Mouse (Mus musculus) forebrain, embryonic 16.5 days (tissue): Measurements from ENCODE around the gene Ocel1. TPM values are rescaled to one million over a fixed set of nuclear protein-coding genes. Genes with fewer than 3 reads are reported as not detected.

Experiments used
- ATAC-seq: fragments of 200-750 bp; cut with Nextera tagmentation; 2 replicates; pipeline ENCODE4 v1.8.0; 2017; ENCODE audit warnings: mild to moderate bottlenecking, moderate library complexity
- H3K27ac ChIP-seq: fragments of 300-500 bp; sonication (generic); 2 replicates; pipeline ENCODE4 v1.5.1; 2014; ENCODE audit warnings: low read length, control low read depth
- H3K27me3 ChIP-seq: fragments of 300-500 bp; sonication (generic); replicated peaks from 2 replicates; pipeline ENCODE4 v1.6.1; 2014; ENCODE audit warnings: low read length; ENCODE audit not compliant: control insufficient read depth, insufficient read depth
- H3K36me3 ChIP-seq: fragments of 300-500 bp; sonication (generic); 2 replicates; pipeline ENCODE4 v1.6.1; 2014; ENCODE audit not compliant: control insufficient read depth, insufficient read depth
- H3K4me1 ChIP-seq: fragments of 300-500 bp; sonication (generic); replicated peaks from 2 replicates; pipeline ENCODE4 v1.6.1; 2014; ENCODE audit warnings: low read length; ENCODE audit not compliant: control insufficient read depth, insufficient read depth
- H3K4me2 ChIP-seq: fragments of 300-500 bp; sonication (generic); 2 replicates; pipeline ENCODE4 v1.6.1; 2014; ENCODE audit warnings: mild to moderate bottlenecking, low read length, control low read depth
- H3K4me3 ChIP-seq: fragments of 300-500 bp; sonication (generic); replicated peaks from 2 replicates; pipeline ENCODE4 v1.5.1; 2014; ENCODE audit warnings: mild to moderate bottlenecking, low read length, control low read depth
- H3K9ac ChIP-seq: fragments of 300-500 bp; sonication (generic); replicated peaks from 2 replicates; pipeline ENCODE4 v1.6.1; 2014; ENCODE audit warnings: low read depth, low read length, control low read depth
- H3K9me3 ChIP-seq: fragments of 300-500 bp; sonication (generic); 2 replicates; pipeline ENCODE4 v1.6.1; 2016; ENCODE audit warnings: low read length; ENCODE audit not compliant: control insufficient read depth
- WGBS: fragments of 180-500 bp; shearing (Covaris S2); extraction: QIAGEN DNeasy Blood & Tissue Kit; methylation state at CpG from one replicate; pipeline ENCODE4 v1.1.7; 2014; 5-methylcytosine and 5-hydroxymethylcytosine counted together
- polyA plus RNA-seq: library from polyadenylated mRNA; unstranded; fragments of >200 nt; fragmentation: Nextera tagmentation; extraction: Ambion mirVana; gene quantifications from 2 replicates; pipeline ENCODE4 v1.2.1, GENCODE M21; 2015

The Ocel1 gene
- polyA plus RNA-seq, 1 experiment from 2014 or later: 7.8 TPM

- Histone ChIP-seq H3K9me3 (no peaks in the 10 kb centered on the region), H3K9ac (peak overlapping the region; percentile 52), H3K27ac (no peak overlapping the region), H3K4me2 (peak overlapping the region; percentile 90), H3K4me3 (peak overlapping the region; percentile 52), H3K4me1 (peaks cover 14% of the 10 kb centered on the region), H3K36me3 (no peaks in the 10 kb centered on the region), H3K27me3 (no peaks in the 10 kb centered on the region)
- under 1% methylated on average over 55 of the region's 55 CpGs for WGBS
- ATAC-seq: peak; percentile 72
These were observed 35.3 kb downstream of the Ocel1 start for GRCm38 (mm10) chr8:71406099-71407015.

DNA sequence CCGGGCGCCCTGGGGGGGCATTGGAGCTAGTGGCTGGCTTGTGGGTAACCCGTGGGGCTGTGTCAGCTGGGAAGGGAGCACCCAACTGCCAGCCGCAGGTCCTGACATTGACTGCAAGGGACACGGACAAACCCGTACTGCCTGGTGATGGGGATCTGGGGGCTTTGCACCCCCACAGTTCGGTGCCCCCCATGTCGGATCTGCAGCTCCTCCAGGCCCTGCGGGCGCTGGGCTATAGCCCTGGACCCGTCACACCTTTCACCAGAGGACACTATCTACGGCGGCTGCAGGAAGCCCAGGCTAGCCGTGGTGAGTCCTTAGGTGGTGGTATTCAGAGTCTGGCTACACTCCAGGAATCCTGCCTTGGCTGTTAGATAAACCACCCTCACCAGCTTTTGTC, 36.3 kb downstream of the Ocel1 start:
- ATAC-seq: no peak
- Histone ChIP-seq H3K4me2 (no peak overlapping the region), H3K36me3 (no peaks in the 10 kb centered on the region), H3K27ac (no peak overlapping the region), H3K9me3 (no peaks in the 10 kb centered on the region), H3K27me3 (no peaks in the 10 kb centered on the region), H3K9ac (no peak overlapping the region), H3K4me3 (no peak overlapping the region), H3K4me1 (peaks cover 14% of the 10 kb centered on the region)
- 88% methylated on average over 14 of the region's 14 CpGs for WGBS

DNA sequence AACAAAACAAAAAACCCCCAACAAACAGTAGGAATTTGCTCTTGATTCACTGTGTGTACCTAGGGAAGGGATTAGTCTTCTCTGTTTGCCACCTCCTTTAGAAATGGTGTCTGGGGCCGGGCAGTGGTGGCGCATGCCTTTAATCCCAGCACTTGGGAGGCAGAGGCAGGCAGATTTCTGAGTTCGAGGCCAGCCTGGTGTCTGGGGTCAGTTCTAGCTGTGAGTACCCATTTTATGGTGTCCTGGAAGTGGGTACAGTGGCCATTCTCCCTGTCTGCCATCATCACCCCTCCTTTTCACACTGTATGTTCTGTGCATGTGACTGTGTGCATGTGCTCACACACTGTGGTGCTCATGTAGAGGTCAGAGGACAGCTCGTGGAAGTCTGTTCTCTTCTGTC, 37.1 kb downstream of the Ocel1 start:
- ATAC-seq: no peak
- 96% methylated on average over 4 of the region's 4 CpGs for WGBS
- no peak overlapping the region for H3K4me3 ChIP-seq

GRCm38 (mm10) chr8:71411535-71412273, 40.6 kb downstream of the Ocel1 start:
- WGBS: 52% methylated on average over 11 of the region's 11 CpGs
- no peak for ATAC-seq

More for the DNA sequence above, 37.1 kb downstream of the Ocel1 start:
- Histone ChIP-seq H3K27ac (no peak overlapping the region), H3K4me1 (peaks cover 14% of the 10 kb centered on the region), H3K4me2 (no peak overlapping the region), H3K9me3 (no peaks in the 10 kb centered on the region), H3K27me3 (no peaks in the 10 kb centered on the region), H3K36me3 (no peaks in the 10 kb centered on the region), H3K9ac (no peak overlapping the region)

GRCm38 (mm10) chr8:71422121-71422520, 51.0 kb downstream of the Ocel1 start:
- no peaks in the 10 kb centered on the region for H3K4me1 ChIP-seq
- no peak overlapping the region for H3K4me3 ChIP-seq
- H3K27me3 ChIP-seq: peaks cover 3% of the 10 kb centered on the region; the same call in 1 of the 2 replicates
- H3K9me3 ChIP-seq: no peaks in the 10 kb centered on the region
- H3K36me3 ChIP-seq: no peaks in the 10 kb centered on the region
- H3K4me2 ChIP-seq: no peak overlapping the region
- no peak for ATAC-seq
- H3K9ac ChIP-seq: no peak overlapping the region
- no peak overlapping the region for H3K27ac ChIP-seq

More at GRCm38 (mm10) chr8:71411535-71412273, 40.6 kb downstream of the Ocel1 start:
- Histone ChIP-seq H3K9me3 (no peaks in the 10 kb centered on the region), H3K4me3 (no peak overlapping the region), H3K9ac (no peak overlapping the region), H3K4me1 (peaks cover 5% of the 10 kb centered on the region), H3K27ac (no peak overlapping the region), H3K27me3 (no peaks in the 10 kb centered on the region), H3K36me3 (no peaks in the 10 kb centered on the region), H3K4me2 (no peak overlapping the region)

Other genes starting within 250 kb of the Ocel1 start
- gene Myo9b, start 98.6 kb upstream of the Ocel1 start, polyA plus RNA-seq: 19.8 and 23.9 TPM in 2 replicates
- 53.2 and 56.0 TPM in 2 replicates for gene Haus8, start 98.4 kb upstream of the Ocel1 start, polyA plus RNA-seq
- gene Use1, start 4.5 kb upstream of the Ocel1 start, polyA plus RNA-seq: 100 and 115 TPM in 2 replicates
- gene Nr2f6, start 10.7 kb downstream of the Ocel1 start, polyA plus RNA-seq: 11.8 and 13.2 TPM in 2 replicates
- gene Ushbp1, start 24.5 kb downstream of the Ocel1 start, polyA plus RNA-seq: 6.1 and 6.9 TPM in 2 replicates
- 103 and 105 TPM in 2 replicates for gene Babam1, start 25.6 kb downstream of the Ocel1 start, polyA plus RNA-seq
- gene Ankle1, start 34.7 kb downstream of the Ocel1 start, polyA plus RNA-seq: 12.3 and 18.9 TPM in 2 replicates
- gene Abhd8, start 92.4 kb downstream of the Ocel1 start, polyA plus RNA-seq: 113 and 127 TPM in 2 replicates
- gene Mrpl34, start 93.7 kb downstream of the Ocel1 start, polyA plus RNA-seq: 173 and 178 TPM in 2 replicates
- 218 and 236 TPM in 2 replicates for gene Dda1, start 97.9 kb downstream of the Ocel1 start, polyA plus RNA-seq
- gene Ano8, start 114.7 kb downstream of the Ocel1 start, polyA plus RNA-seq: 4.1 and 4.4 TPM in 2 replicates
- gene Gtpbp3, start 116.8 kb downstream of the Ocel1 start, polyA plus RNA-seq: 12.1 and 12.6 TPM in 2 replicates
- gene Plvap, start 140.5 kb downstream of the Ocel1 start, polyA plus RNA-seq: 3.5 and 4.4 TPM in 2 replicates
- 0.26 TPM in 1 of 2 replicates, not detected in the other for gene Ccdc194, start 154.4 kb downstream of the Ocel1 start, polyA plus RNA-seq
- gene Bst2, start 166.2 kb downstream of the Ocel1 start, polyA plus RNA-seq: 4.7 and 7.5 TPM in 2 replicates
- gene Mvb12a, start 171.6 kb downstream of the Ocel1 start, polyA plus RNA-seq: 52.8 and 65.3 TPM in 2 replicates
- gene Tmem221, start 187.6 kb downstream of the Ocel1 start, polyA plus RNA-seq: 0.15 and 0.16 TPM in 2 replicates
- not detected in 2 replicates for gene Nxnl1, start 195.3 kb downstream of the Ocel1 start, polyA plus RNA-seq
- gene Slc27a1, start 197.6 kb downstream of the Ocel1 start, polyA plus RNA-seq: 74.6 and 75.9 TPM in 2 replicates
- gene Pgls, start 220.9 kb downstream of the Ocel1 start, polyA plus RNA-seq: 167 and 189 TPM in 2 replicates
- 6.2 and 8.4 TPM in 2 replicates for gene Fam129c, start 226.3 kb downstream of the Ocel1 start, polyA plus RNA-seq
- 60.4 and 63.6 TPM in 2 replicates for gene Colgalt1, start 239.7 kb downstream of the Ocel1 start, polyA plus RNA-seq